Mouse (Mus musculus): ENCODE results near the gene Dgki. TPM values are rescaled to one million over a fixed set of nuclear protein-coding genes. Genes with fewer than 3 reads are reported as not detected.

The Dgki gene
- total and polyA plus RNA-seq, 3 experiments, result not detected

DNA sequence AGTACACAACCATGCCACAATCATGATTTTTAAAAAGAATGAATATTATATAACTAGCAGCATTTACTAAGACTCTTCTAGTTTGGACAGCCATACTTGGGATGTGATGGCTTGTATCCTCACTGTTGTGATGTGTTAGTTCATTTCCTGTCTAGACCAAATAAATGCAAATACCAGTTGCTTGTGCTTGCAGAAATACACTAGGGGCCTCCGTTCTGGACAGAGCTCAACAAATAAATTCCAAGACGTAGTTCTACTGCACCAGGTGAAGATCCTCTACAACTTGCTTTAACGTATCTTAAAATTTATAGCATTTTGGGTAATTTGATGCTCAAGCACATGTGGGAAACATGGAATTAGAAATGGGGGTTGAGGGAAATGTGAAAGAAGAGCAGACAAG is 239.9 kb downstream of the Dgki start:
- DNase-seq (ENCODE audit: low read depth, low spot score), result no peak
- H3K9ac ChIP-seq (ENCODE audit: control insufficient read depth, low read depth, low read length, poor library complexity, severe bottlenecking), result no peak overlapping the region
- H3K27ac ChIP-seq (ENCODE audit: control insufficient read depth, low read depth, low read length), result no peak overlapping the region
- no peaks in the 10 kb centered on the region for H3K36me3 ChIP-seq (ENCODE audit: control insufficient read depth in 1 of 2, insufficient read depth in 2 of 2, low read length in 2 of 2)
- no peaks in the 10 kb centered on the region for H3K79me2 ChIP-seq (ENCODE audit: control insufficient read depth, insufficient read depth, low read length, poor library complexity)
- H3K4me3 ChIP-seq (ENCODE audit: control insufficient read depth in 1 of 2, insufficient read depth in 1 of 2, low read depth in 2 of 2, low read length in 2 of 2), result no peak overlapping the region
- no peak for TF ChIP-seq CHD2 (IDR thresholded peaks at IDR 0.05; ENCODE audit: low read length)
- TF ChIP-seq ZMIZ1 (IDR thresholded peaks at IDR 0.05; ENCODE audit: low read depth, low read length), result no peak
- TF ChIP-seq RCOR1 (IDR thresholded peaks at IDR 0.05; ENCODE audit: low read depth, low read length), result no peak
- TF ChIP-seq HCFC1 (IDR thresholded peaks at IDR 0.05; ENCODE audit: low read depth, low read length), result no peak
- no peak for TF ChIP-seq SMC3 (IDR thresholded peaks at IDR 0.05; ENCODE audit: low read depth, low read length)
- TF ChIP-seq POLR2AphosphoS2 (IDR thresholded peaks at IDR 0.05; ENCODE audit: low read length), result no peak
- TF ChIP-seq TCF12 (IDR thresholded peaks at IDR 0.05; ENCODE audit: low read depth, low read length), result no peak
- TF ChIP-seq KAT2A (conservative IDR thresholded peaks at IDR 0.05; ENCODE audit: low read depth, low read length), result no peak
- no peak for TF ChIP-seq GABPA (IDR thresholded peaks at IDR 0.05; ENCODE audit: low read depth, low read length)
- TF ChIP-seq NRF1 (IDR thresholded peaks at IDR 0.05; ENCODE audit: insufficient read depth, low read depth, low read length, poor library complexity, severe bottlenecking), result no peak
- no peak for TF ChIP-seq USF2 (IDR thresholded peaks at IDR 0.05; ENCODE audit: borderline replicate concordance in 1 of 2, insufficient read depth in 1 of 2, low read depth in 1 of 2, low read length in 2 of 2)
- no peak for TF ChIP-seq MAFK (IDR thresholded peaks at IDR 0.05; ENCODE audit: borderline replicate concordance, low read depth, low read length)
- no peaks in the 10 kb centered on the region for H3K9me3 ChIP-seq (replicated peaks; ENCODE audit: insufficient read depth, low read length)
- H3K27me3 ChIP-seq (ENCODE audit: control insufficient read depth in 1 of 2, insufficient read depth in 2 of 2, low read length in 2 of 2), result no peaks in the 10 kb centered on the region
- H3K4me1 ChIP-seq (ENCODE audit: control insufficient read depth in 1 of 2, insufficient read depth in 2 of 2, low read length in 2 of 2), result no peaks in the 10 kb centered on the region

DNA sequence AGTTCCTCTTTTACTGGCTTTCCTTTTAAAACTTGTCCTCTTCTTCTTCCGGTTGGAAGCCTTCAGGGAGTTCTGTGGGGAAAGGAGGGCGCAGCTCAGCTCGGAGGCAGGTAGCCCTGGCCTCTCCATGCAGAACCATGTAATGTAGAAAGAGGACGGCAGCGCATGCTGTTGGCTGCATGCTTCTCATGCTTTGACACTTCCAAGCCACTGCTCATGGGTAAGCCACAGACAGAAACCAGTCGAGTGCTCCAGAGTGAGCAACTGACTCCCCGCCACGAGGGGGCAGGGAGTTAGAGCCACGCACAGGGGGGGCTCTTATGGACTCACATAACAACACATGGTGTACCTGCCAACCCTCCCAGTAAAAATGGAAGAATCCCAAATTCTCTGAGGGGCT is 242.0 kb downstream of the Dgki start:
- no peaks in the 10 kb centered on the region for H3K9me3 ChIP-seq (replicated peaks; ENCODE audit: insufficient read depth, low read length)
- H3K4me3 ChIP-seq (ENCODE audit: control insufficient read depth in 1 of 2, insufficient read depth in 1 of 2, low read depth in 2 of 2, low read length in 2 of 2), result no peak overlapping the region
- no peaks in the 10 kb centered on the region for H3K36me3 ChIP-seq (ENCODE audit: control insufficient read depth in 1 of 2, insufficient read depth in 2 of 2, low read length in 2 of 2)
- DNase-seq (ENCODE audit: low read depth, low spot score), result no peak
- H3K9ac ChIP-seq (ENCODE audit: control insufficient read depth, low read depth, low read length, poor library complexity, severe bottlenecking), result no peak overlapping the region
- H3K27ac ChIP-seq (ENCODE audit: control insufficient read depth, low read depth, low read length), result no peak overlapping the region
- no peak for TF ChIP-seq MAX (IDR thresholded peaks at IDR 0.05; ENCODE audit: low read length)
- no peak for TF ChIP-seq TCF12 (IDR thresholded peaks at IDR 0.05; ENCODE audit: low read depth, low read length)
- no peak for TF ChIP-seq ZKSCAN1 (IDR thresholded peaks at IDR 0.05; ENCODE audit: low read depth, low read length)
- TF ChIP-seq RCOR1 (IDR thresholded peaks at IDR 0.05; ENCODE audit: low read depth, low read length), result no peak
- TF ChIP-seq ZC3H11A (IDR thresholded peaks at IDR 0.05; ENCODE audit: low read depth, low read length), result no peak
- no peak for TF ChIP-seq CHD1 (IDR thresholded peaks at IDR 0.05; ENCODE audit: low read depth, low read length)
- TF ChIP-seq GABPA (IDR thresholded peaks at IDR 0.05; ENCODE audit: low read depth, low read length), result no peak
- no peak for TF ChIP-seq USF2 (IDR thresholded peaks at IDR 0.05; ENCODE audit: borderline replicate concordance in 1 of 2, insufficient read depth in 1 of 2, low read depth in 1 of 2, low read length in 2 of 2)
- no peak for TF ChIP-seq ZMIZ1 (IDR thresholded peaks at IDR 0.05; ENCODE audit: low read depth, low read length)
- TF ChIP-seq ELF1 (IDR thresholded peaks at IDR 0.05; ENCODE audit: low read depth, low read length), result no peak
- no peak for TF ChIP-seq MYB (IDR thresholded peaks at IDR 0.05; ENCODE audit: low read depth, low read length)
- no peak for TF ChIP-seq ETS1 (IDR thresholded peaks at IDR 0.05; ENCODE audit: low read depth, low read length)
- no peak for TF ChIP-seq BHLHE40 (IDR thresholded peaks at IDR 0.05; ENCODE audit: borderline replicate concordance, low read depth, low read length)
- no peak for TF ChIP-seq CHD2 (IDR thresholded peaks at IDR 0.05; ENCODE audit: low read length)
- TF ChIP-seq TBP (IDR thresholded peaks at IDR 0.05; ENCODE audit: low read depth, low read length), result no peak
- no peak for TF ChIP-seq KAT2A (conservative IDR thresholded peaks at IDR 0.05; ENCODE audit: low read depth, low read length)
- no peaks in the 10 kb centered on the region for H3K4me1 ChIP-seq (ENCODE audit: control insufficient read depth in 1 of 2, insufficient read depth in 2 of 2, low read length in 2 of 2)
- H3K27me3 ChIP-seq (ENCODE audit: control insufficient read depth in 1 of 2, insufficient read depth in 2 of 2, low read length in 2 of 2), result no peaks in the 10 kb centered on the region
- no peaks in the 10 kb centered on the region for H3K79me2 ChIP-seq (ENCODE audit: control insufficient read depth, insufficient read depth, low read length, poor library complexity)
